Mouse (Mus musculus): ENCODE data around the gene Cmip.

Cmip gene

GRCm38 (mm10) chr8:117458440-117458839 is 201.6 kb downstream of the Cmip start:
- in situ Hi-C loops (cut with MboI, MseI) = no loop called here

DNA sequence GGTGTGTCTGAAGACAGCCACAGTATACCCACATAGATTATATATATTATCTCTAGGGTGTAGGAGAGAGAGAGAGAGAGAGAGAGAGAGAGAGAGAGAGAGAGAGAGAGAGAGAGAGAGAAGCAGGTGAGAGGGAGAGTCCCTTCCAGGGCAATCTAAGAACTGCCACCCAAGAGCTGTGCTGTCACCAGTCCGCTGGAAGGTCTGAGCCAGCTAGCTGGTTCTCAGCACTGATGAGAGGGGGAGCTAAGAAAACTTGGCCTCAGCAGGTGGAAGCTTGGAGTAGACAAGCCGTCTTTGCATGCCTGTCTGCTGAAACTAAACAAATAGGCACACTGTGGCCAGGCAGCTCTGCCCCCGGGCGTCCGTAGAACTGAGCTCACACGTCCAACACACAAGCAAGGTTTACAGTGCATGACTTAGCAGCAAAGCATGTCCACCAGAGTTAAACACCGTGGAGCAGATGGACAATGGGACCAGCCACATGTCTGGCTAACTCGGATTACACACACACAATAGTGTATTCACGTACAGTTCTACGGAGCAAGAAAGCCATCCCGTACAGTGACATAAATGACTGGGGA is 205.9 kb downstream of the Cmip start:
- in situ Hi-C loops (cut with MboI, MseI) = no loop called here

GRCm38 (mm10) chr8:117464525-117464924 is 207.7 kb downstream of the Cmip start:
- in situ Hi-C loops (cut with MboI, MseI) = no loop called here

DNA sequence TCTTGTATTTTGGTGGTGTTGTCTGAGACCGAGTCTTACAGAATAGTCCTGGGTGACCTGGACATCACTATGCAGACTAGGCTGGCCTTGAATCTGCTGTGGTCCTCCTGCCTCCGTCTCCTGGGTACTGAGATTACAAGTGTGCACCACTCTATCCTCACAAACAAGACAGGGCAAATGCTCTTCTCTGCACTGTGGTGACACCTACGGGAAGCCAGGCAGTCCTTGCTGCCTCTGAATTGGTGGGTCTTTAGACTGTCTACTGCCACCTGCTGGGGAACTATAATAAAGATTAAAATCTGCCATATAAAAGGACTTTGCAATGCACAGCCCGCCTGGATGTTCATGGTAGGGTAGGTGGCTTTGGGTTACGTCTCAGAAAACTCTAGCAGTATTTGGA is 208.4 kb downstream of the Cmip start:
- in situ Hi-C loops (cut with MboI, MseI) = no loop called here

- in situ Hi-C loops (cut with MboI, MseI) = no loop called here
Measured at GRCm38 (mm10) chr8:117467466-117467865, 210.6 kb downstream of the Cmip start.

GRCm38 (mm10) chr8:117469431-117470341 is 212.8 kb downstream of the Cmip start:
- in situ Hi-C loops (cut with MboI, MseI) = loop anchor here (5.0 kb wide), 1 partner anchor 247 kb away; no protein-coding TSS in a partner anchor

- in situ Hi-C loops (cut with MboI, MseI) = loop anchor here (5.0 kb wide), 1 partner anchor 248 kb away; no protein-coding TSS in a partner anchor
Measured at GRCm38 (mm10) chr8:117470342-117470781, 213.5 kb downstream of the Cmip start.

- in situ Hi-C loops (cut with MboI, MseI) = loop anchor here (5.0 kb wide), 1 partner anchor 249 kb away; no protein-coding TSS in a partner anchor
Measured at GRCm38 (mm10) chr8:117471174-117471573, 214.3 kb downstream of the Cmip start.

- in situ Hi-C loops (cut with MboI, MseI) = loop anchor here (5.0 kb wide), 1 partner anchor 249 kb away; no protein-coding TSS in a partner anchor
Measured at GRCm38 (mm10) chr8:117471655-117472054, 214.8 kb downstream of the Cmip start.

GRCm38 (mm10) chr8:117472332-117472731 is 215.5 kb downstream of the Cmip start:
- in situ Hi-C loops (cut with MboI, MseI) = loop anchor here (5.0 kb wide), 1 partner anchor 250 kb away; no protein-coding TSS in a partner anchor

GRCm38 (mm10) chr8:117474944-117475343 is 218.1 kb downstream of the Cmip start:
- in situ Hi-C loops (cut with MboI, MseI) = loop anchor here (5.0 kb wide), 1 partner anchor 253 kb away; no protein-coding TSS in a partner anchor

DNA sequence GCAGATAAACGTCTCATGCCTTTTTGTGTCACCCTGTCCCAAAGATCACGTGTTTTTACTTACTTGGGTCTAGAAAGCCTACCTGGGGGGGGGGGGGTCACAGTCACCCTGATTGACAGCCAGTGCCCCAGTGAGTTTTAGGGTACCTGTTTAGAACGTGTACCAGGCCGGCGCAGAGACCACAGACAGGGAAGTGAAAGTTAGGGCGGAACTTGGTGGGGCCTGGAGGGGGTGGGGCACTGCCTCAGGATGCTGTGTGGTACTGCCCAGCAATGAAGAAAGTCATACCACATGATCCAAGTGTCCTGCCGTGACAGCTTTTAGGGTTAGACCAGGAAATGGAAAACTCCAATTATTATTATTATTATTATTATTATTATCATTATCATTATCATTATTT is 219.0 kb downstream of the Cmip start:
- in situ Hi-C loops (cut with MboI, MseI) = no loop called here

GRCm38 (mm10) chr8:117478082-117478481 is 221.2 kb downstream of the Cmip start:
- in situ Hi-C loops (cut with MboI, MseI) = no loop called here

GRCm38 (mm10) chr8:117479996-117480395 is 223.1 kb downstream of the Cmip start:
- in situ Hi-C loops (cut with MboI, MseI) = no loop called here

DNA sequence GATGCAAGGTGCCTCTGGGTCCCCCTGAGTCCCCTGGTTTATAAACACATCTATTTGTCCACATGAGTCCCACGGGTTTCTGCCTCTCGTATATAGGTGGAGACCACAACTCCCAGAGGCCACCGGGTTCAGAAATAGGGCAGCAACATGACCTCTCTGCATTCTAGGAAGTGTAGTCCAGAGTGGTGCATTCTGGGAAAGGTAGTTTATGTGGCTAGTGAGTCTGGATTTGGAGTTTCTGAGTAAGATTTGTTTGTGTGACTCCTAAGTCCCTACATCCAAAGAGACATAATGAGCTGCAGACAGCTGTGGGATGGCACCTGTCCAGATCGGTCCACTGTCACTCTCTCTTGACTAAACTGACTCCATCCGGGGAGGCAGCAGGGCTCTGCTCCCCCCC is 223.7 kb downstream of the Cmip start:
- in situ Hi-C loops (cut with MboI, MseI) = no loop called here

DNA sequence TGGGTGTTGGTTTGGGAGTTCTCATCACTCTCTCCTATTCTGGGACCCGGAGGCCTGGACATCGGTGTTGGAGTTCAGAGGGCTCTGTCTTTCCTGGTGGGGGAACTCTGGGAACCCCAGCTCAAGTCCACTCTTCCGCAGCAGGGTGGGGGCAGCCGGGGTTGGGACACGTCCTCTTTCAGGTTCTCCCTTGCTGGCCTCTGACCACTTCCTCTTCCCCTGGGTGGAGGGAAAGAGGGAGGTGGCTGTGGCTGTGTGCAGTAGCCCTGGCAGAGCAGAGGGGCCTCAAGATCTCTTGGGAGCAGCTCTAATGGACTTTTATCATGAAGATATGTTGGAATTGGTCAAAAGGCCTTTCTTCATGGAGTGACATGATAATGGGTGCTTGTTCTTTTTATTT is 225.0 kb downstream of the Cmip start:
- in situ Hi-C loops (cut with MboI, MseI) = no loop called here

DNA sequence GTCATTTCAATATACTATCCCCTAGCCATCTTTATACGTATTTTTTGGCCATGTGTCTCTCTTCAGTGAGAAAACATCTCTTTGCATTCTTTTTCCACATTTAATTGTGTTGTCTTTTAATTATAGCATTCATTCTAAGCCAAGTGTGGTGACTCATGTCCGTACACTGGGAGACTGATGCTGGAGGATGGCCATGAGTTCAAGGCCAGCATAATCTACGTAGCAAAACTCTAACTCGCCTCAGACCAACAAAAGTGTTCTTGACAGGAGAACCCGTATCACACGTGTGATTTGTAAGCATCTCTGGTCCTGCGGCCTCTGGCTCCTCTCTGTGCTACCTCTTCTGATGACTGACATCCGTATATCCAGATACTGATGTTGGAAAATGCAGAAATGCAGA is 227.9 kb downstream of the Cmip start:
- in situ Hi-C loops (cut with MboI, MseI) = no loop called here

DNA sequence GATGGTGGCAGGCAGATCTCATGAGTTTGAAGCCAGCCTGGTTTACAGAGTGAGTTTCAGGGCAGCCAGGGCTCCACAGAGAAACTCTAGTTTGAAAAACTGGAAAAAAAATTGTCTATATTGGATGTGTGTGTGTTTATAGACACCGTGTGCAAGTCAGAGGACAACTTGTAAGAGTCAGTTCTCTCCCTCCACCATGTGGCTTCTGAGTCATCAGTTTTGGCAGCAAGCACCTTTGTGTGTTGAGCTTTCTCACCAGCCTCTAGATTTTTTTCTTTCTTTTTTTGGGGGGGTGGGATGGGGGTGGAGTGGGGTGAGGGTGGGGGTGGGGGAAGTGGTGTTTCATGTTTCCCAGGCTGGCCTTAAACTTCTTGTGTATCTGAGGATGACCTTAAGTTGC is 228.5 kb downstream of the Cmip start:
- in situ Hi-C loops (cut with MboI, MseI) = no loop called here

DNA sequence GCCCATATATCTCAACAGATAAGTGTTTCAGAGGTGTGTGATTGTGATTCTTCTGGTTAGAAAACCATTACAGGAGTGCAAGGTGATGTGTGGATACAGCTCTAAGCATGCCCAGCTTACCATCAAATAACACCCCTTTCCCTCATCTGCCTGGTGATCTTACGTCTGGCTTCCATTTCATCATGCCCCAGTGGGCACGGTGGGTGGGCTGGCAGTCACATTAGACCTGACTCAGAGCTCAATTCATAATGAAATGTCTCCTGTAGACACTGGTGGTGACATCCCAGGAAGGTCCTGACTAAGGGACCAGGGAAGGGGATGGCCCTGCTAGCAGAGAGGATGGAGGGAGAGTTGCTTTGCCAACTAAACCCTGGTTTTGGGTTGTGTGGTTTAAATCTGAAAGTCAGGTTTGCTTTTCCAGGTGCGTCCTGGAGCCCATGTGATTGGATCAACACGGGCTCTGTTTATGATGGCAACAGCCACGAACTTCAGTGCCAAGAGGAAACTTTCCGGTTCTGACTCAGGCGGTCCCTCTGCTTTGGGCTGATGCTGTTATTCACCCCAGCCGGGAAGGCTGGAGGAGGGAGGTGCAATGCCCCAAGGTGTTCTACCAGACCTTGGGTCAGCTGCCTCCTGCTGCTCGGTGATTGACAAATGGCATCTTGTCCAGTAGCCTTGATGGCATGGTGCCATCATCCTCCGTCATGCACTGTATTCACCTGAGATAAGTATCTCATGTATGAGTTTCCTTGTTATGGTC is 231.6 kb downstream of the Cmip start:
- in situ Hi-C loops (cut with MboI, MseI) = no loop called here

DNA sequence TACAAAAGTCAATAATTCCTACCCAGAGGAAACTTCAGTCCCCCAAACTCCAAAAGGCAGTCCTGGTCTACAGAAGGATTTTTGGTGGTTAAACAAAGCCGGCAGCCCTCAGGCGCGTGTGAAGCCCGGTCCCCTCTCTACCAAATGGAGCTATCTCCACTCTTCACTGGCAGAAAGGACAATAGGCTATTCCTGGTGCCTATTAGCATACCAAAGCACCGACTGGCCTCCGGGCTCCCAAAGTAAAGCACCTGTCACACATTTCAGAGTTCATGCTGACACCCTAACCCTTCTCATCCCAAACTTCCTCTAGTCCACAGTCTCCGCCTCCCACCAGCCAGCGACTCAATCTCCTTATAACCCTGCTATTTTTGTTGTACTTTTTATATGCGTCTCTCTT is 236.7 kb downstream of the Cmip start:
- in situ Hi-C loops (cut with MboI, MseI) = no loop called here

- in situ Hi-C loops (cut with MboI, MseI) = no loop called here
Measured at GRCm38 (mm10) chr8:117494874-117495273, 238.0 kb downstream of the Cmip start.
